Mouse (Mus musculus) C2C12 (cell line): ENCODE results near the gene Agpat2.

Experiments used
- CEBPB ChIP-seq: IDR thresholded peaks from one replicate; pipeline ENCODE4 v1.6.1; 2011; ENCODE audit warnings: low read depth, mild to moderate bottlenecking, control low read depth, moderate library complexity
- CTCF ChIP-seq: IDR thresholded peaks from one replicate; pipeline ENCODE4 v1.5.1; 2011; ENCODE audit not compliant: control insufficient read depth, insufficient read depth, insufficient read length
- FOSL1 ChIP-seq: IDR thresholded peaks from one replicate; pipeline ENCODE4 v1.8.0; 2011; ENCODE audit warnings: mild to moderate bottlenecking, low read length; ENCODE audit not compliant: poor library complexity, insufficient read depth, severe bottlenecking
- MAX ChIP-seq: IDR thresholded peaks from one replicate; pipeline ENCODE4 v1.6.1; 2011; ENCODE audit warnings: mild to moderate bottlenecking, control low read depth
- MYOD1 ChIP-seq: IDR thresholded peaks from one replicate; pipeline ENCODE4 v1.6.1; 2011; ENCODE audit warnings: low read depth; ENCODE audit not compliant: control insufficient read depth, insufficient read length
- MYOG ChIP-seq: IDR thresholded peaks from one replicate; pipeline ENCODE4 v1.6.1; 2011; ENCODE audit not compliant: control insufficient read depth, insufficient read length; ENCODE audit errors: extremely low read depth
- USF1 ChIP-seq: IDR thresholded peaks from one replicate; pipeline ENCODE4 v1.6.1; 2011; ENCODE audit warnings: low read depth, mild to moderate bottlenecking, control low read depth, moderate library complexity

GRCm38 (mm10) chr2:26573807-26574206 is 30.4 kb downstream of the Agpat2 start:
- no peak for TF ChIP-seq CTCF
- TF ChIP-seq MYOG: no peak
- no peak for TF ChIP-seq MAX
- TF ChIP-seq MYOD1: no peak
- TF ChIP-seq FOSL1: no peak
- no peak for TF ChIP-seq USF1
- TF ChIP-seq CEBPB: no peak
